Mouse (Mus musculus): ENCODE measurements at regions not wholly inside any gene's neighbourhood (a gene's known extent, or its start where the extent isn't known, plus 50 kb on each side); places are given as distances from the start of the nearest gene placed in this dataset.
A peak's percentile ranks its signal among the peaks of the same experiment; 100 is the strongest.

- no peak for DNase-seq (ENCODE audit: low spot score in 2 of 2)
Observed at GRCm38 (mm10) chr13:43852888-43853287, 68.3 kb downstream of the Cd83 start.

- DNase-seq (ENCODE audit: low spot score in 2 of 2), result no peak
Observed at GRCm38 (mm10) chr13:43854973-43855372, 70.4 kb downstream of the Cd83 start.

- no peak for DNase-seq (ENCODE audit: low spot score in 2 of 2)
Observed at GRCm38 (mm10) chr13:43860932-43861331, 76.4 kb downstream of the Cd83 start.

- DNase-seq (ENCODE audit: low spot score in 2 of 2), result no peak
Observed at GRCm38 (mm10) chr13:43861424-43861823, 76.8 kb downstream of the Cd83 start.

GRCm38 (mm10) chr13:43862056-43862455 lies 77.5 kb downstream of the Cd83 start:
- no peak for DNase-seq (ENCODE audit: low spot score in 2 of 2)

- DNase-seq (ENCODE audit: low spot score in 2 of 2), result no peak
Observed at GRCm38 (mm10) chr13:43862586-43862985, 78.0 kb downstream of the Cd83 start.

GRCm38 (mm10) chr13:43863581-43864100 lies 79.1 kb downstream of the Cd83 start:
- DNase-seq (ENCODE audit: low spot score in 2 of 2), result no peak

GRCm38 (mm10) chr13:43864153-43864861 lies 79.7 kb downstream of the Cd83 start:
- peak; percentile 90 to 95 for DNase-seq (ENCODE audit: low spot score in 2 of 2)

- DNase-seq (ENCODE audit: low spot score in 2 of 2), result peak in 1 of 2 experiments; percentile 1
Observed at GRCm38 (mm10) chr13:43865036-43865435, 80.5 kb downstream of the Cd83 start.

GRCm38 (mm10) chr13:43875895-43876294 lies 91.3 kb downstream of the Cd83 start:
- DNase-seq (ENCODE audit: low spot score in 2 of 2), result no peak

- no peak for DNase-seq (ENCODE audit: low spot score in 2 of 2)
Observed at GRCm38 (mm10) chr13:43887284-43887683, 102.7 kb downstream of the Cd83 start.

GRCm38 (mm10) chr13:43891928-43892327 lies 107.4 kb downstream of the Cd83 start:
- no peak for DNase-seq (ENCODE audit: low spot score in 2 of 2)

- DNase-seq (ENCODE audit: low spot score in 2 of 2), result no peak
Observed at GRCm38 (mm10) chr13:43895990-43896389, 111.4 kb downstream of the Cd83 start.

- DNase-seq (ENCODE audit: low spot score in 2 of 2), result no peak
Observed at GRCm38 (mm10) chr13:43897046-43897445, 112.5 kb downstream of the Cd83 start.

- DNase-seq (ENCODE audit: low spot score in 2 of 2), result peak in 1 of 2 experiments; percentile 16
Observed at GRCm38 (mm10) chr13:43898555-43899258, 114.1 kb downstream of the Cd83 start.

- no peak for DNase-seq (ENCODE audit: low spot score in 2 of 2)
Observed at GRCm38 (mm10) chr13:43900115-43900514, 115.5 kb downstream of the Cd83 start.

GRCm38 (mm10) chr13:43900758-43901157 lies 116.2 kb downstream of the Cd83 start:
- no peak for DNase-seq (ENCODE audit: low spot score in 2 of 2)

GRCm38 (mm10) chr13:43903391-43903790 lies 118.8 kb downstream of the Cd83 start:
- DNase-seq (ENCODE audit: low spot score in 2 of 2), result no peak

- DNase-seq (ENCODE audit: low spot score in 2 of 2), result no peak
Observed at GRCm38 (mm10) chr13:43904291-43904690, 119.7 kb downstream of the Cd83 start.

GRCm38 (mm10) chr13:43906241-43906640 lies 121.7 kb downstream of the Cd83 start:
- DNase-seq (ENCODE audit: low spot score in 2 of 2), result no peak

GRCm38 (mm10) chr13:43907425-43907824 lies 122.8 kb downstream of the Cd83 start:
- no peak for DNase-seq (ENCODE audit: low spot score in 2 of 2)

GRCm38 (mm10) chr13:43908041-43908644 lies 123.6 kb downstream of the Cd83 start:
- DNase-seq (ENCODE audit: low spot score in 2 of 2), result no peak

- DNase-seq (ENCODE audit: low spot score in 2 of 2), result no peak
Observed at GRCm38 (mm10) chr13:43909933-43910332, 125.4 kb downstream of the Cd83 start.
